Mouse (Mus musculus): ENCODE results near the gene Cpm.
"Not testable (repeated sequence)": the region's sequence is repeated elsewhere in the genome, so short reads cannot be mapped to it uniquely, and the experiment has no call there.

Gene Cpm

DNA sequence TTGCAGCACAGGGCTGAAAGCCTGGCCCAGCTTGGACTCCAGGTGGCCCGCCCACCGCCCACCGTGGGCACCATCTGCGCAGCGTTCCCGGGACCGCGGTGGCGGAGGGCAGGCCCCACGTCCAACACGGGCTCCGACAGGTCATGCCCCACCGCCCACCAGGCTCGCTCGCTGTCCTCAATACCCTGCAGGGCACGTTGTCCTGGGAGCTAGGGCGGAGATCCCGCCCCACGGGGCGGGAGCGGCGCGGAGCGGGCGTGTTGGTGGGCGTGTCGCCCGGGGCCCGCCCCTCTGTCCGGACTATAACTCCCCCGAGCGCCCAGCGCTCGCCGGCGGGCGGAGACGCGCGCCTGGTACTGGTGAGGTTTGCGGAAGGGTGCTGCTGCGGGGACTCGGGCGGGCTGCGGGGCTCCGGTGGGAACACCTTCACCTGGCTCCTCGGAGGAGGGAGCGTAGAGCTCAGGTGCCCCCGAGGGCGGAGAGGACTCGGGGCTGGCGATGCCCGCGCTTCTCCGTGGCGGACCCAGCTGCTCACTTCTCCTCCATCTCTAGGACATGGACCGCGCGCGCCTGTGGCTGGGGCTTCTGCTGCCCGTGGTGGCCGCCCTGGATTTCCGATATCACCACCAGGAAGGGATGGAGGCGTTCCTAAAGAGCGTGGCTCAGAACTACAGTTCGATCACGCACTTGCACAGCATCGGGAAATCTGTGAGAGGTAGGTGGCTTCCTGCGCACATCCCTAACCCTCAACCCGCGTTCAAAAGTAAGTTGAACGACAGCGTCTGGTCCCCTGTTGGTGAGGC lies at the start of gene Cpm:
TSS of gene Cpm (plus strand) at position 332 of the 803 bp plus-strand sequence.
- no peak for DNase-seq (ENCODE audit: low read depth, low spot score)

GRCm38 (mm10) chr10:117579771-117580284 lies 49.5 kb upstream of the Cpm start:
- no peak for DNase-seq (ENCODE audit: low read depth, low spot score)

DNA sequence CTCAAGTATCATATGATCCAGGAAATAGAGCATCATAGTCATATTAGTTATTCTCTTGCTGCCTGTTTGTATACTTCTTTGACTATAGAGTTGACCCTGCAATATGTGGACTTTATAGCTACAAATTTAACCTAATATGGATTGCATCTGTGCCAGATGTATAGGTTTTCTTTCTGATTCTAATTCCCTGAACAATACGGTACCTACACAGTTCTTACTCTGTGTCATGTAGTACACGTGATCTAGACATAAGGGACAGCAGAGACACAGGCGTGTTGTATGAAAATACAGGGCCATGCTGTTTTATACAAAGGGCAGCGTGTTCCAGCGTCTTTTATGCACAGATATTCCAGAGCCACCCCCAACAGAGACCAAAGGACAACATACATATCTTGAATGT lies 48.9 kb upstream of the Cpm start:
- no peak for DNase-seq (ENCODE audit: low read depth, low spot score)

DNA sequence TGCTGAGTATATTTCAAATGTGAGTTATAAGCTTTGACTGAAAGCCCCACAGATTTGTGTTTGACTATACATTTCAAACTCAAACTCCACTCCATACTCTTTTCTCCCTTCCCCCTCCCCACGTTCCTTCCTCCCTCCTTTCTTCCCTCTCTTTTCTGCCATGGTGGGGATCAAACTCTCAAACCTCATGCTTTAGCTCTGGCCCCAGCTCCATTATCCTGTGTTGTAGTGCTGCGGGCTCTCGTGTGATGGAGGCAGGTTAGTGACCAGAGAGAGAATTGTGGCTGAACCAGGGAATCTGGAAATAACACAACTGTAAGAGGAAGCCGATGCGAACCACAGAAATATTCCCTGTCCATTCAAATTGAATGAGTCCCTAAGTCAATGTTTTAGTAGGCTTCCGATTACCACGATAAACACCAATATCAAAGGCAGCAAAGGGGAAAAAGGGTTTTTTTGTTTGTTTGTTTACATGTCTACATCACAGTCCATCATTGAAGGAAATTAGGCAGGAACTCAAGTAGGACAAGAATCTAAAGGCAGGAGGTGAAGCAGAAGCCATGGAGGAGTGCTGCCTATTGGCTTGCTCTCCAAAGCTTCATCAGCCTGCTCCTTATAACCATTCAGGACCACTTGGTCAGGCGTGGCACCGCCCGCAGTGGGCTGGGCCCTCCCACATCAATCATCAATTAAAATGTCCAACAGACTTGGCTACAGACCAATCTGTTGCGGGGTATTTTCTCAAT lies 48.1 kb upstream of the Cpm start:
- no peak for DNase-seq (ENCODE audit: low read depth, low spot score)

DNA sequence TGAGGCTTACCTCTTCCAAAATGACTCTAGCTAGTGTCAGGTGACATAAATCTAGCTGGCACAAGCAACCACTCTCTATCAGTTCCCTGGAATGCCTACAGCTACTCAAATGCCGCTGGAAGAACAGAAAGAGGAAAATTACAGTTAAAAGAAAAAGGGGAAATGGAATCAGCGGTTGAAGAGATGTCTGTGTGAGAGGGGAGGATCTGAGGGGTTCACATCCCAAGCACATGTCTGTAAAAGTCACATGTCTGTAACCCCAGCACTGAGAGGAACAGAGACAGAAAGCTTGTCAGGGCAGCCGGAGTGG lies 47.6 kb upstream of the Cpm start:
- DNase-seq (ENCODE audit: low read depth, low spot score), result no peak

DNA sequence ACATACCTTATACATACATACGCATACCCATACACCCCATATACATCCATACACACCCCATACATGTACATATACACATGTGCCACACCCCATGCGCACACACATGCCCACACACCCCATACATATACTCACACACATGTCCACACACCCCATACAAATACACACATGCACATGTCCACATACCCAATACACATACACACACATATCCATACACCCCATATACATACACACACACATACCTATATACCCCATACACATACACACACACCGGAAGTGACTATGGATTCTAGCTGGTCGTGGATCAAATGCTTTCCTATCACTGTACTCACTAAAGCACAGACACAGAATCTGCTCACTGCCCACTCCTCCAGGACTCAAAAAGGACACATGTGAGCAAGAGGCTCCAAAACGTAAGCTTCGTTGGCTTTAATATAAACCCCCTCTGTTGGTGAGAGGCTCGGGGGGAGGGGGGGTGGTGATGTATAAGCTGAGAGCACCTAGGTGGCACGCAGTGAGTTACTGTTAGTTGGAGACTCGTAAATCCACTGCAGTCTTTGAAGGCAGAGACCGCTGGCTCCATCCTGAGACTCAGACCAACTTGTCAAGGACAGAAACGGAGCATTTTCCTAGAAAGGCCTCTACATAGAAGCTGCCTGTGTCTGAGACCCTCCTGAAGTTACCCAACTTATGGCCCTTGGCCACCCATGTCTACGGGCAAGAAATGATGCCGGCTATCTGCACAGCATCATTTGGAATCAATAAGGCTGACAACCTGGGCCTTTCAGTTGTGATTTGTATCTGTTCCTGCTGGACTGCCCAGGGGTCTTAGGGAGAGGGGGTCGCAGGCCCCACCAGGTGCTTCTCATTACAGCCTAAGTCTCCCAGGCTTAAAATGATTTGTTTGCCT lies 45.9 kb upstream of the Cpm start:
- no peak for DNase-seq (ENCODE audit: low read depth, low spot score)

- DNase-seq (ENCODE audit: low read depth, low spot score), result no peak
These were observed 45.2 kb upstream of the Cpm start for GRCm38 (mm10) chr10:117584102-117584501.

DNA sequence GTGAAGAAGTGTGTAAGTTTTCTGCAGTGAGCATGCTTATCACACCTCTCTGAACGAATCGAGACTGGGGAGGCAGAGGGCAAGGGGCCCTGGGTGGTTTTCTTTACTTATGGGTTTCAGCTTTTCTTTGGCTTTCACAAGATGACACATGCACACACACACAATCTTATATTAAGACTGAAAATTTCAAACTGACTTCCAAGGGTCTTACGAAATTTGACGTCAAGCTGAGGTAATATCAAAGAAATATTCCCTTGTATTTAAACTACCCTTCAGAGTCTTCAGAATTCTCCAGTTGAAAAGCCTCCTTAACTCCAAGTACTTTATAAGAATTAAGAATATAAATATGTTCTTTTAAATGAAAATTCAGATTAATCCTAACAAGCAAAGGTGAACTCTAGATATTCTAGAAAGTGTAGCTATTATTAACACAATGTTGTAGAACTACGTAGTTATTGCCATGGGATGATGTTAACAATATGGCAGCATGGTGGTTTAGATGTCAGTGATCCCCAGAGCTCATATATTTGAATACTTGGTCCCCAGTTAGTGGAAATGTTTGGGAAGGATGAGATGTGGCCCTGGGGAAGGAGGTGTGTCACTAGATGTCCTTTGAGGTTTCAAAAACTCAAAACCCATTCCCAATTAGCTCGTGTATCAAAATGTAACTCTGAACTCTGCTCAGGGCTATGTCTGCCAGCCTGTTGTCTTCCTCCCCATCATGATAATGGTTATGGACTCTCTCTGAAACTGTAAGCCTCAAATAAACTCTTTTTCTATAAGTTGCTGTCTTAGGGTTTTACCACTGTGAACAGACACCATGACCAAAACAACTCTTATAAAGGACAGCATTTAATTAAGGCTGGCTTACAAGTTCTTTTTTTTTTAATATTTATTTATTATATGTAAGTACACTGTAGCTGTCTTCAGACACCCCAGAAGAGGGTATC lies 44.5 kb upstream of the Cpm start:
- DNase-seq (ENCODE audit: low read depth, low spot score), result no peak

DNA sequence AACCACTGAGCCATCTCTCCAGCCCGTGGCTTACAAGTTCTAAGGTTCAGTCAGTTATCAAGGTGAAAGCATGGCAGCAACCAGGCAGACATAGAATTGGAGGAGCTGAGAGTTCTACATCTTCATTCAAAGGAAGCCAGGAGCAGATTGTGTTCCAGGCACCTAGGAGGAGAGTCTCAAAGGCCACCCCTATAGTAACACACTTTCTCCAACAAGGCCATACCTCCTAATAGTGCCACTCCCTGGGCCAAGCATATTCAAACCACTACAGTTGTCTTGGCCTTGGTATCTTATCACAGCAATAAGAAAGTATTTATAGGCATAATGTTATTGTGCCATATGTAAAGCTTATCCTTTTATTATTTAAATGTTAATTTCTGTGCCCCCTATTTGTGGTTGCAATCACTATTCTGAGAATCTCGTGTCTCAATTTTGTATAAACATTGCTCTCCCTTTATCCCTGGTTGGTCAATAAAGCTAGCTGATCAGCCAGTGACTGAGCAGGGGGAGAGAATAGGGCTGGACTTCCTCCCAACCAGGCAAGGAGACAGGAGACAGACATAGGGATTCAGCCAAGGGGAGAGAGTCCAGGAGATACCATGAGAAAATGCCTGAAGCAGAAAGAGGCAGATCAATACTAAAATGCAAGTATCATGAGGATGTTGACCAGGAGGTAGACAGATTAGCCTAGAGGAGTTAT lies 43.5 kb upstream of the Cpm start:
- DNase-seq (ENCODE audit: low read depth, low spot score), result no peak

GRCm38 (mm10) chr10:117586859-117587258 lies 42.4 kb upstream of the Cpm start:
- DNase-seq (ENCODE audit: low read depth, low spot score), result no peak

DNA sequence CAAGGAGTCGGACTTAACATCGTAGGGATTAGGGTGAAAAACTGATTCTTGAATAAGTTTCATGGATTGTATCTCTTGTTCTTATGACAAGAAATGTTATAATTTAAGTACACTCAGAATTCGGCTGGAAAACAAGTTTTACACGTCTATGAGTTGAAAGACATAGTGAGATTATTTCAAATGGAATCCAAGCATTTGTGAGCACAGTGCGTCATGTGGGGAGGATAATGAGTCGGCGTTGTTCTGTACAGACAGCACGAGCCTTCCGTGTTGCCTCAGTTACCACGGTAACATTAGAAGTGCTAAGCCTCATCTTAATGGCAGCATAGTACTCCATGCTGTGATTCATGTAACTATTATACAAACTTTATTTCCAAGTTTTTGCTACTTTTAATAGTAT lies 42.0 kb upstream of the Cpm start:
- no peak for DNase-seq (ENCODE audit: low read depth, low spot score)

- not testable (repeated sequence) for DNase-seq (ENCODE audit: low read depth, low spot score)
These were observed 40.7 kb upstream of the Cpm start for GRCm38 (mm10) chr10:117588416-117589143.

DNA sequence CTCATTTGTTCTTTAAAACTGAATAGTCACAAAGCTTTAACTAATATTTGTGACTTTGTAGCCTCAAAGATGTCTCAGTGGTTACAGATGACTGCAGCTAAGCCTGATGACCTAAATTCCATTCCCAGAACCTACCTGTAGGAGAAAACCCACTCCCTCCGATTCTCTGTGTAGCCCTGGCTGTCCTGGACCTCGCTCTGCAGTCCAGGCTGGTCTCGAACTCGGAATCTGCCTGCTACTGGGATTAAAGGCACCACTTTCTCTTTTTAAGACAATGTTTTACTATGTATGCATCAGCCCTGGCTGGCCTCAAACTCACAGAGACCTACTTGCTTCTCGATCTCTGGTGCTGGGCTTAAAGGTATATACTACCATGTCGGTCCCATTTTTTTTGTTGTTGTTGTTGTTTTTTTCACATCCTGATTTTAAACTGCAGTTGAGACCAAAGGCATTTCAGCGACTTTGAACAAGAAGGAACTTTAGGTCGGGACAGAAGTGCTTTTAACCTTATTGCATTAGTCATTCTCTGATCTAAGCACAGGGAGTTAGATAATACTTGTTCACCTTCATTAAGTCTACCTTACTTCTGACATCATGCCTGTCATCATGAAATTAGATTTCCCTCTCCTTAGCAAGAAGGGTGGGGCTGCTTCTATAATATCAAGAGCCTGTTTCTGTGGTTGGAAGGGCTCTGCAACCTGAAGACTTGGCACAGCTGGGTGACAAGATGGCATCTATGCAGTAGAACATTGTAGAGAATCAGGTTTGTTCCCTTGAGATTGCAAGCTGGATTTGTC lies 40.0 kb upstream of the Cpm start:
- DNase-seq (ENCODE audit: low read depth, low spot score), result no peak

- DNase-seq (ENCODE audit: low read depth, low spot score), result no peak
These were observed 38.7 kb upstream of the Cpm start for GRCm38 (mm10) chr10:117590331-117591301.

GRCm38 (mm10) chr10:117591766-117592165 lies 37.5 kb upstream of the Cpm start:
- no peak for DNase-seq (ENCODE audit: low read depth, low spot score)

GRCm38 (mm10) chr10:117592306-117593040 lies 36.8 kb upstream of the Cpm start:
- DNase-seq (ENCODE audit: low read depth, low spot score), result no peak

- DNase-seq (ENCODE audit: low read depth, low spot score), result no peak
These were observed 36.2 kb upstream of the Cpm start for GRCm38 (mm10) chr10:117593041-117593570.
